In genomic region chr3:154562192-154562591, GRCm38 (mm10) we compare ENCODE assay signal across 18 mouse cellular contexts.
"Had no signal": no experiment of that assay in that cellular context is flagged by ENCODE, and none has a peak within 500 bp of the region (broad histone marks: within the 10 kb centered on the region; RNA-seq: fewer than 3 reads in every experiment).

No protein-coding gene starts in this region.

- H3K36me3 ChIP-seq: midbrain, embryonic 12.5 days; neural tube, embryonic 13.5 days; neural tube, embryonic 15.5 days had no signal

- ATAC-seq: midbrain, embryonic 16.5 days had no signal

- H3K4me1 ChIP-seq: midbrain, embryonic 12.5 days; neural tube, embryonic 13.5 days; neural tube, embryonic 15.5 days had no signal

- H3K9me3 ChIP-seq: midbrain, embryonic 12.5 days; neural tube, embryonic 13.5 days; neural tube, embryonic 15.5 days had no signal

- H3K4me2 ChIP-seq: lung, embryonic 14.5 days; midbrain, embryonic 12.5 days; neural tube, embryonic 13.5 days; neural tube, embryonic 15.5 days had no signal

- H3K27ac ChIP-seq: midbrain, embryonic 12.5 days; neural tube, embryonic 13.5 days; neural tube, embryonic 15.5 days had no signal

- H3K9ac ChIP-seq: lung, embryonic 14.5 days; midbrain, embryonic 12.5 days; neural tube, embryonic 13.5 days; neural tube, embryonic 15.5 days had no signal

- DNase-seq: lung, adult 18-20 months; lung, embryonic 14.5 days; lung, postnatal 10 days; lung, postnatal 4 days; midbrain, embryonic 14.5 days; retina, postnatal 1 day; right cerebral cortex, adult 18-20 months; right cerebral cortex, postnatal 25 days; right cerebral cortex, postnatal 4 days; spleen, adult 18-20 months; thymus, adult 18-20 months; thymus, postnatal 14 days; thymus, postnatal 36 days had no signal

- H3K4me3 ChIP-seq: midbrain, embryonic 12.5 days; myocyte; neural tube, embryonic 13.5 days; neural tube, embryonic 15.5 days had no signal

- H3K27me3 ChIP-seq: neural tube, embryonic 13.5 days; neural tube, embryonic 15.5 days had no signal
